Comparison of ENCODE assay signal across 20 mouse cellular contexts in the genomic region with DNA sequence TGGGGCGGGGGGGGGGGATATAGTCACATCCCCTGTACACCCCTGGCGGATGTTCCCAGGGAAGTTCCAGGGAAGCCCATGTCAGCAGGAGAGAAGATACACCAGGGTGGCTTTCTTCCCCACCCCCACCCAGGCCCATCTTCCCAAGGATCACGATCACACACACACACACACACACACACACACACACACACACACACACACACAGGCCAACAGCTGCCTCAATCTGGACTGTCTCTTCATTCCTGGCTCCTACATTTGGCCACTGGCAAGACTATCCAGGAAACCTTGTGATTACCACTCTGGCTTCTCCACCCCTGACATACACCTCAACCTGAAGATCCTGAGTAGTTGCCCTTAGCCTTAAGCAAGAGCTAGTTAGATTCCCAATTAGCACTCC. TPM values are rescaled to one million over a fixed set of nuclear protein-coding genes. Genes with fewer than 3 reads are reported as not detected.
"Had no signal": no experiment of that assay in that cellular context is flagged by ENCODE, and none has a peak within 500 bp of the region (broad histone marks: within the 10 kb centered on the region; RNA-seq: fewer than 3 reads in every experiment).

No protein-coding gene starts in this region.

- H3K4me2 ChIP-seq: neural tube, embryonic 12.5 days; neural tube, embryonic 13.5 days; neural tube, embryonic 15.5 days; stomach, embryonic 15.5 days had no signal

- H3K27me3 ChIP-seq: neural tube, embryonic 12.5 days; stomach, embryonic 15.5 days had no signal

- H3K4me3 ChIP-seq: neural tube, embryonic 12.5 days; neural tube, embryonic 13.5 days; neural tube, embryonic 15.5 days; stomach, embryonic 15.5 days had no signal

- DNase-seq: right cerebral cortex, adult 18-20 months; right cerebral cortex, postnatal 14 days; right cerebral cortex, postnatal 25 days; right cerebral cortex, postnatal 4 days; spleen, adult 18-20 months; thymus, adult 18-20 months; thymus, adult 2 months; thymus, postnatal 14 days; thymus, postnatal 25 days; thymus, postnatal 36 days; thymus, postnatal 4 days had no signal

- H3K36me3 ChIP-seq: neural tube, embryonic 12.5 days; neural tube, embryonic 13.5 days; neural tube, embryonic 15.5 days; stomach, embryonic 15.5 days had no signal

RNA-seq across cellular contexts. Expression of gene Zfp385c, which starts 6.9 kb away (rescaled TPM):
- polyA plus RNA-seq: neural tube, embryonic 11.5 days; stomach, embryonic 14.5 days had no signal

RNA-seq across cellular contexts. Expression of gene Hspb9, which starts 28.3 kb away (rescaled TPM):
- polyA plus RNA-seq: neural tube, embryonic 11.5 days; neural tube, embryonic 12.5 days; neural tube, embryonic 14.5 days; neural tube, embryonic 15.5 days; small intestine, adult 2 months; stomach, embryonic 15.5 days; thymus, postnatal 0 days had no signal
